9 mouse cellular contexts compared by ENCODE assay signal in genomic region chr9:41464057-41464685, GRCm38 (mm10).
A peak's percentile ranks its signal among the peaks of the same experiment; 100 is the strongest.
DNase-seq lines count a peak whose midpoint lies in the region; ATAC-seq and TF ChIP-seq lines count a peak whose summit lies in the region.
"Had no signal": no experiment of that assay in that cellular context is flagged by ENCODE, and none has a peak within 500 bp of the region (broad histone marks: within the 10 kb centered on the region; RNA-seq: fewer than 3 reads in every experiment).

No protein-coding gene starts in this region.

- peak; percentile 68 for ATAC-seq in frontal cortex, adult (ENCODE audit: low TSS enrichment)
- ATAC-seq in forebrain, postnatal 0 days: peak; percentile 94
- no peak for ATAC-seq in heart, embryonic 11.5 days (replicated peaks; ENCODE audit: insufficient number of reproducible peaks, low FRiP score, low TSS enrichment)
- ATAC-seq in CD4-positive, CD25-positive, alpha-beta regulatory T cell, adult 4 months: no peak

- no peak overlapping the region for H3K4me3 ChIP-seq in forebrain, postnatal 0 days (ENCODE audit: low read depth, low read length)
- no peak overlapping the region for H3K4me3 ChIP-seq in heart, embryonic 11.5 days (ENCODE audit: low read depth, low read length)
- H3K4me3 ChIP-seq: limb, embryonic 12.5 days had no signal

- no peaks in the 10 kb centered on the region for H3K36me3 ChIP-seq in forebrain, postnatal 0 days (ENCODE audit: insufficient read depth)
- no peaks in the 10 kb centered on the region for H3K36me3 ChIP-seq in heart, embryonic 11.5 days (ENCODE audit: control insufficient read depth, insufficient read depth, low read length)
- H3K36me3 ChIP-seq: limb, embryonic 12.5 days had no signal

- no peak for TF ChIP-seq CTCF in forebrain, postnatal 0 days (IDR thresholded peaks at IDR 0.05; ENCODE audit: low read depth)

- 24% methylated on average over 8 of the region's 8 CpGs for WGBS in forebrain, postnatal 0 days
- 79% methylated on average over 8 of the region's 8 CpGs for WGBS in heart, embryonic 11.5 days (ENCODE audit: insufficient replicate concordance)

- H3K27ac ChIP-seq in forebrain, postnatal 0 days (ENCODE audit: low read depth, low read length): 0 out of 2 replicates have a peak overlapping the region, but pooled peaks have one; percentile 22
- no peak overlapping the region for H3K27ac ChIP-seq in heart, embryonic 11.5 days (ENCODE audit: low read depth, low read length)
- H3K27ac ChIP-seq: limb, embryonic 12.5 days had no signal

- no peaks in the 10 kb centered on the region; the same call in 1 of the 2 replicates for H3K4me1 ChIP-seq in forebrain, postnatal 0 days (ENCODE audit: insufficient read depth)
- H3K4me1 ChIP-seq in heart, embryonic 11.5 days (ENCODE audit: control insufficient read depth, insufficient read depth, low read length): peaks cover 6% of the 10 kb centered on the region

- no peak overlapping the region for H3K9ac ChIP-seq in forebrain, postnatal 0 days
- no peak overlapping the region for H3K9ac ChIP-seq in heart, embryonic 11.5 days (ENCODE audit: low read depth, low read length)
- H3K9ac ChIP-seq: limb, embryonic 12.5 days had no signal

- DNase-seq in frontal cortex, adult 2 months (ENCODE audit: extremely low spot score in 1 of 2, low spot score in 1 of 2): no peak
- peak; percentile 72 for DNase-seq in forebrain, postnatal 0 days
- DNase-seq in left cerebral cortex, adult 8-10 months (ENCODE audit: low spot score in 2 of 2): peak; percentile 42 to 81
- peak; percentile 43 for DNase-seq in right cerebral cortex, postnatal 14 days
- no peak for DNase-seq in kidney, postnatal 36 days

- no peaks in the 10 kb centered on the region for H3K27me3 ChIP-seq in forebrain, postnatal 0 days (ENCODE audit: insufficient read depth, low read length)
- H3K27me3 ChIP-seq in heart, embryonic 11.5 days (ENCODE audit: control insufficient read depth, insufficient read depth, low read length): no peaks in the 10 kb centered on the region
- H3K27me3 ChIP-seq: limb, embryonic 12.5 days had no signal

- H3K4me2 ChIP-seq in forebrain, postnatal 0 days (ENCODE audit: low read depth): no peak overlapping the region
- H3K4me2 ChIP-seq in heart, embryonic 11.5 days: no peak overlapping the region
- H3K4me2 ChIP-seq: limb, embryonic 12.5 days had no signal

- H3K9me3 ChIP-seq in forebrain, postnatal 0 days (ENCODE audit: low read length): no peaks in the 10 kb centered on the region
- H3K9me3 ChIP-seq in heart, embryonic 11.5 days (replicated peaks; ENCODE audit: control insufficient read depth, low read length): no peaks in the 10 kb centered on the region
- H3K9me3 ChIP-seq: limb, embryonic 12.5 days had no signal

Comparison
In these comparisons a context has a peak if more than half of its experiments do, and no peak if none do; other contexts are left out.
1. ATAC-seq: peak in frontal cortex, adult (single experiment) and forebrain, postnatal 0 days (single experiment); none in heart, embryonic 11.5 days (single experiment) and CD4-positive, CD25-positive, alpha-beta regulatory T cell, adult 4 months (single experiment).
2. DNase-seq: peak in forebrain, postnatal 0 days (single experiment), left cerebral cortex, adult 8-10 months (2 of 2) and right cerebral cortex, postnatal 14 days (single experiment); none in frontal cortex, adult 2 months (0 of 2) and kidney, postnatal 36 days (0 of 2).